Mouse (Mus musculus) hindbrain, embryonic 11.5 days (tissue): ENCODE results near the gene Atg14. TPM values are rescaled to one million over a fixed set of nuclear protein-coding genes. Genes with fewer than 3 reads are reported as not detected.
"Not testable (repeated sequence)": the region's sequence is repeated elsewhere in the genome, so short reads cannot be mapped to it uniquely, and the experiment has no call there.

Experiments
- ATAC-seq: fragments of 200-750 bp; cut with Nextera tagmentation; 2 replicates; pipeline ENCODE4 v1.8.0; 2017; ENCODE audit warnings: mild to moderate bottlenecking, moderate TSS enrichment, moderate library complexity; ENCODE audit not compliant: low FRiP score
- DNase-seq: peaks from one replicate; pipeline ENCODE4 v3.0.0-alpha.2; 2015; ENCODE audit warnings: low spot score
- H3K27ac ChIP-seq: fragments of 300-500 bp; sonication (generic); 2 replicates; pipeline ENCODE4 v1.5.1; 2014; ENCODE audit warnings: mild to moderate bottlenecking, low read depth, low read length
- H3K27me3 ChIP-seq: fragments of 300-500 bp; sonication (generic); 2 replicates; pipeline ENCODE4 v1.6.1; 2014; ENCODE audit warnings: mild to moderate bottlenecking, low read length, moderate library complexity, mixed read lengths; ENCODE audit not compliant: control insufficient read depth, insufficient read depth
- H3K36me3 ChIP-seq: fragments of 300-500 bp; sonication (generic); 2 replicates; pipeline ENCODE4 v1.6.1; 2014; ENCODE audit warnings: mild to moderate bottlenecking, low read length, moderate library complexity, mixed read lengths; ENCODE audit not compliant: control insufficient read depth, insufficient read depth
- H3K4me1 ChIP-seq: fragments of 300-500 bp; sonication (generic); replicated peaks from 2 replicates; pipeline ENCODE4 v1.6.1; 2014; ENCODE audit warnings: low read length, mixed read lengths; ENCODE audit not compliant: control insufficient read depth, insufficient read depth
- H3K4me2 ChIP-seq: fragments of 300-500 bp; sonication (generic); replicated peaks from 2 replicates; pipeline ENCODE4 v1.6.1; 2014; ENCODE audit warnings: mild to moderate bottlenecking, low read depth, low read length
- H3K4me3 ChIP-seq: fragments of 300-500 bp; sonication (generic); 2 replicates; pipeline ENCODE4 v1.5.1; 2014; ENCODE audit warnings: low read depth, low read length
- H3K9ac ChIP-seq: fragments of 300-500 bp; sonication (generic); 2 replicates; pipeline ENCODE4 v1.6.1; 2014; ENCODE audit warnings: low read depth, low read length
- H3K9me3 ChIP-seq: fragments of 300-500 bp; sonication (generic); 2 replicates; pipeline ENCODE4 v1.6.1; 2016; ENCODE audit warnings: low read length; ENCODE audit not compliant: control insufficient read depth
- WGBS: fragments of 180-500 bp; shearing (Covaris S2); extraction: QIAGEN DNeasy Blood & Tissue Kit; methylation state at CpG from one replicate; pipeline ENCODE4 v1.1.7; 2014; 5-methylcytosine and 5-hydroxymethylcytosine counted together
- polyA plus RNA-seq: library from polyadenylated mRNA; unstranded; fragments of >200 nt; fragmentation: Nextera tagmentation; extraction: Ambion mirVana; gene quantifications from 2 replicates; pipeline ENCODE4 v1.2.1, GENCODE M21; 2014

Atg14 gene
- 15.7 and 18.6 TPM in 2 replicates for polyA plus RNA-seq

GRCm38 (mm10) chr14:47570549-47570948 is at the start of gene Atg14:
TSS of gene Atg14 (minus strand) at chr14:47570649.
- H3K27me3 ChIP-seq, H3K36me3 ChIP-seq, H3K9me3 ChIP-seq, H3K4me1 ChIP-seq, H3K4me3 ChIP-seq, H3K9ac ChIP-seq, H3K27ac ChIP-seq, DNase-seq, H3K4me2 ChIP-seq, ATAC-seq: not testable (repeated sequence)
- 93% methylated on average over 11 of the region's 11 CpGs for WGBS

- Histone ChIP-seq H3K36me3 (no peaks in the 10 kb centered on the region), H3K27ac (no peak overlapping the region), H3K9me3 (no peaks in the 10 kb centered on the region), H3K4me2 (no peak overlapping the region), H3K4me3 (no peak overlapping the region), H3K27me3 (no peaks in the 10 kb centered on the region), H3K9ac (no peak overlapping the region), H3K4me1 (no peaks in the 10 kb centered on the region)
- 84% methylated on average over 5 of the region's 5 CpGs for WGBS
- DNase-seq: no peak
- ATAC-seq: no peak
These were observed 48.4 kb upstream of the Atg14 start for GRCm38 (mm10) chr14:47618891-47619290.

GRCm38 (mm10) chr14:47613254-47613653 is 42.8 kb upstream of the Atg14 start:
- no peaks in the 10 kb centered on the region for H3K9me3 ChIP-seq
- H3K27me3 ChIP-seq: no peaks in the 10 kb centered on the region
- H3K36me3 ChIP-seq: no peaks in the 10 kb centered on the region
- WGBS: 77% methylated on average over 7 of the region's 7 CpGs
- no peaks in the 10 kb centered on the region for H3K4me1 ChIP-seq
- ATAC-seq: no peak
- no peak overlapping the region for H3K27ac ChIP-seq
- no peak overlapping the region for H3K4me2 ChIP-seq
- H3K9ac ChIP-seq: no peak overlapping the region
- no peak overlapping the region for H3K4me3 ChIP-seq
- no peak for DNase-seq

- ATAC-seq: no peak
- Histone ChIP-seq H3K36me3 (no peaks in the 10 kb centered on the region), H3K27me3 (no peaks in the 10 kb centered on the region), H3K4me2 (no peak overlapping the region), H3K9ac (peak overlapping the region; percentile 34; the same call in 1 of the 2 replicates), H3K27ac (no peak overlapping the region), H3K4me1 (no peaks in the 10 kb centered on the region), H3K4me3 (no peak overlapping the region), H3K9me3 (no peaks in the 10 kb centered on the region)
- 32% methylated on average over 11 of the region's 11 CpGs for WGBS
- DNase-seq: peak; percentile 85
These were observed 27.5 kb upstream of the Atg14 start for GRCm38 (mm10) chr14:47597942-47598388.

GRCm38 (mm10) chr14:47594426-47595103 is 24.1 kb upstream of the Atg14 start:
- Histone ChIP-seq H3K36me3 (no peaks in the 10 kb centered on the region), H3K9me3 (no peaks in the 10 kb centered on the region), H3K9ac (no peak overlapping the region), H3K4me1 (no peaks in the 10 kb centered on the region), H3K4me3 (no peak overlapping the region), H3K4me2 (no peak overlapping the region), H3K27ac (no peak overlapping the region), H3K27me3 (no peaks in the 10 kb centered on the region)
- DNase-seq: no peak
- no peak for ATAC-seq
- WGBS: 61% methylated on average over 7 of the region's 7 CpGs

- ATAC-seq: no peak
- no peak overlapping the region for H3K9ac ChIP-seq
- no peak overlapping the region for H3K4me3 ChIP-seq
- no peak overlapping the region for H3K4me2 ChIP-seq
- H3K27me3 ChIP-seq: no peaks in the 10 kb centered on the region
- no peaks in the 10 kb centered on the region for H3K4me1 ChIP-seq
- H3K36me3 ChIP-seq: no peaks in the 10 kb centered on the region
- 82% methylated on average over 10 of the region's 10 CpGs for WGBS
- H3K9me3 ChIP-seq: no peaks in the 10 kb centered on the region
- no peak for DNase-seq
- no peak overlapping the region for H3K27ac ChIP-seq
These were observed 20.0 kb upstream of the Atg14 start for GRCm38 (mm10) chr14:47590391-47590975.

- no peak overlapping the region for H3K4me3 ChIP-seq
- no peaks in the 10 kb centered on the region for H3K36me3 ChIP-seq
- no peak for DNase-seq
- H3K4me1 ChIP-seq: no peaks in the 10 kb centered on the region
- no peak for ATAC-seq
- H3K9me3 ChIP-seq: no peaks in the 10 kb centered on the region
- H3K27ac ChIP-seq: no peak overlapping the region
- no peak overlapping the region for H3K4me2 ChIP-seq
- H3K27me3 ChIP-seq: no peaks in the 10 kb centered on the region
- no peak overlapping the region for H3K9ac ChIP-seq
- WGBS: 89% methylated on average over 1 of the region's 1 CpGs
These were observed 19.0 kb upstream of the Atg14 start for GRCm38 (mm10) chr14:47589444-47589843.

- Histone ChIP-seq H3K4me3 (no peak overlapping the region), H3K9me3 (no peaks in the 10 kb centered on the region), H3K27ac (no peak overlapping the region), H3K4me2 (no peak overlapping the region), H3K9ac (no peak overlapping the region), H3K36me3 (no peaks in the 10 kb centered on the region), H3K4me1 (no peaks in the 10 kb centered on the region), H3K27me3 (no peaks in the 10 kb centered on the region)
- no peak for ATAC-seq
- DNase-seq: no peak
These were observed 13.9 kb upstream of the Atg14 start for GRCm38 (mm10) chr14:47584346-47584745.

GRCm38 (mm10) chr14:47581681-47582080 is 11.2 kb upstream of the Atg14 start:
- Histone ChIP-seq H3K4me3 (no peak overlapping the region), H3K9ac (no peak overlapping the region), H3K27me3 (no peaks in the 10 kb centered on the region), H3K9me3 (no peaks in the 10 kb centered on the region), H3K4me2 (no peak overlapping the region), H3K4me1 (no peaks in the 10 kb centered on the region), H3K36me3 (no peaks in the 10 kb centered on the region), H3K27ac (no peak overlapping the region)
- DNase-seq (peak; percentile 5), ATAC-seq (no peak)
- WGBS: 66% methylated on average over 2 of the region's 2 CpGs
